8 mouse cellular contexts compared by ENCODE assay signal in the genomic region with DNA sequence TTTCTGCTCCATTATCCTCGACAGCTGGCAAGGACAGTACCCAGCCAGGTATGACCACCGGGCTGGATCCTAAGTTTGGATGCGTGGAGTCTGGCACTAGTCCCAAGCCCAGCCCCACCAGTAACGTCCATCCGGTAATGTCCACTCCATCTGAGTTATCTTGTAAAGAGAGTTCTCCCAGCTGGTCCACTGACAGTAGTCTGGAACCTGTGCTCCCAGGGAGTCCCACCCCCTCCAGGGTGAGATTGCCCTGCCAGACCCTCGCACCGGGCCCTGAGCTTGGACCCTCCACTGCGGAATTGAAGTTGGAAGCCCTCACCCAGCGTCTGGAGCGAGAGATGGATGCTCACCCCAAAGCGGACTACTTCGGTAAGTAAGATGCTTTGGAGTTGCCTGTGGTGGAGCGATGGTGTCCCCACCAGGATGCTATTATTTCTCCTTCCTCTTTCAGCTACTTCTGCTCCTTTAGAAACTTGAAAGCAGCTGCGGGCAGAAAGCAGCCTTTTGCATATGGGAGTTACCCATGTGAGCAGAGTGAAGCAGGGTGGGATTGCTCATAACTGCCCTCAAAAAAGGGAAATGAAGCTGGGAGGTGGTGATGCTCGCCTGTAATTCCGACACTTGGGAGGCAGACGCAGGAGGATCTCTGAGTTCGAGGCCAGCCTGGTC. TPM values are rescaled to one million over a fixed set of nuclear protein-coding genes. Genes with fewer than 3 reads are reported as not detected.
DNase-seq lines count a peak whose midpoint lies in the region; ATAC-seq and TF ChIP-seq lines count a peak whose summit lies in the region.

No protein-coding gene starts in this region.

- peaks cover 43% of the 10 kb centered on the region for H3K4me1 ChIP-seq in kidney, embryonic 16.5 days (ENCODE audit: insufficient read depth, low read length)
- H3K4me1 ChIP-seq in heart, embryonic 14.5 days (ENCODE audit: control insufficient read depth in 2 of 2, insufficient read depth in 2 of 2, low read length in 2 of 2) = peaks cover 34 to 61% of the 10 kb centered on the region in 2 experiments
- no peaks in the 10 kb centered on the region; the same call in 1 of the 2 replicates for H3K4me1 ChIP-seq in midbrain, postnatal 0 days (ENCODE audit: insufficient read depth, low read length)

- H3K9me3 ChIP-seq in kidney, embryonic 16.5 days (ENCODE audit: low read length) = no peaks in the 10 kb centered on the region
- H3K9me3 ChIP-seq in heart, embryonic 14.5 days (ENCODE audit: control insufficient read depth, low read length) = no peaks in the 10 kb centered on the region
- no peaks in the 10 kb centered on the region for H3K9me3 ChIP-seq in midbrain, postnatal 0 days (ENCODE audit: low read length)

- TF ChIP-seq CTCF in midbrain, postnatal 0 days (IDR thresholded peaks at IDR 0.05) = no peak

- peak overlapping the region; percentile 87 for H3K4me2 ChIP-seq in kidney, embryonic 16.5 days (replicated peaks; ENCODE audit: low read depth, low read length)
- peak overlapping the region; percentile 95 for H3K4me2 ChIP-seq in heart, embryonic 14.5 days (ENCODE audit: low read length)
- peak overlapping the region; percentile 70 for H3K4me2 ChIP-seq in midbrain, postnatal 0 days (ENCODE audit: low read depth, low read length, poor library complexity, severe bottlenecking)

- H3K9ac ChIP-seq in kidney, embryonic 16.5 days (replicated peaks; ENCODE audit: low read length) = peak overlapping the region; percentile 85
- H3K9ac ChIP-seq in heart, embryonic 14.5 days (ENCODE audit: low read length) = peak overlapping the region; percentile 92
- no peak overlapping the region for H3K9ac ChIP-seq in midbrain, postnatal 0 days (replicated peaks; ENCODE audit: low read length, poor library complexity, severe bottlenecking)

- peaks cover 13% of the 10 kb centered on the region for H3K36me3 ChIP-seq in kidney, embryonic 16.5 days (ENCODE audit: insufficient read depth, low read length)
- peaks cover 42% of the 10 kb centered on the region for H3K36me3 ChIP-seq in heart, embryonic 14.5 days (ENCODE audit: control insufficient read depth, insufficient read depth, low read length)
- no peaks in the 10 kb centered on the region for H3K36me3 ChIP-seq in midbrain, postnatal 0 days (ENCODE audit: insufficient read depth, low read length)

- WGBS in kidney, embryonic 16.5 days = 70% methylated on average over 18 of the region's 18 CpGs
- WGBS in heart, embryonic 14.5 days = 67% methylated on average over 18 of the region's 18 CpGs
- WGBS in midbrain, postnatal 0 days = 84% methylated on average over 18 of the region's 18 CpGs

- H3K27ac ChIP-seq in kidney, embryonic 16.5 days (ENCODE audit: low read length) = no peak overlapping the region
- no peak overlapping the region for H3K27ac ChIP-seq in heart, embryonic 14.5 days (replicated peaks in 1 of 2; ENCODE audit: control insufficient read depth in 1 of 2, insufficient read depth in 1 of 2, low read depth in 2 of 2, low read length in 2 of 2)
- no peak overlapping the region for H3K27ac ChIP-seq in midbrain, postnatal 0 days (ENCODE audit: low read depth, low read length)

- peak overlapping the region; percentile 79 for H3K4me3 ChIP-seq in kidney, embryonic 16.5 days (ENCODE audit: low read length)
- H3K4me3 ChIP-seq in heart, embryonic 14.5 days (ENCODE audit: control insufficient read depth in 1 of 2, insufficient read depth in 1 of 2, low read depth in 1 of 2, low read length in 2 of 2) = peak overlapping the region; percentile 76 to 93
- H3K4me3 ChIP-seq in midbrain, postnatal 0 days (ENCODE audit: low read depth, low read length) = no peak overlapping the region

- no peak for DNase-seq in kidney, postnatal 36 days
- DNase-seq in liver = peak; percentile 11
- DNase-seq in midbrain, postnatal 0 days (ENCODE audit: low spot score) = no peak
- DNase-seq in Muller cell, postnatal 12 days (ENCODE audit: inconsistent ontology term) = no peak
- DNase-seq in right cerebral cortex, adult 2 months (ENCODE audit: low spot score in 2 of 2) = no peak
- DNase-seq in frontal cortex, postnatal 10 days (ENCODE audit: low spot score in 2 of 2) = no peak

- H3K27me3 ChIP-seq in kidney, embryonic 16.5 days (ENCODE audit: insufficient read depth, low read length) = no peaks in the 10 kb centered on the region
- H3K27me3 ChIP-seq in heart, embryonic 14.5 days (ENCODE audit: control insufficient read depth, insufficient read depth, low read length) = no peaks in the 10 kb centered on the region
- no peaks in the 10 kb centered on the region for H3K27me3 ChIP-seq in midbrain, postnatal 0 days (ENCODE audit: insufficient read depth, low read length)

- ATAC-seq in kidney, embryonic 16.5 days (ENCODE audit: low FRiP score, low TSS enrichment) = no peak
- no peak for ATAC-seq in heart, embryonic 14.5 days (ENCODE audit: insufficient number of reproducible peaks, insufficient read depth, low FRiP score, low read depth)
- no peak for ATAC-seq in midbrain, postnatal 0 days (ENCODE audit: low FRiP score)

RNA-seq across cellular contexts. Expression of a gene that starts 1.9 kb away (rescaled TPM):
- 55.7 and 58.1 TPM in 2 replicates for polyA plus RNA-seq in kidney, embryonic 16.5 days (2015; fragmentation: Nextera tagmentation; extraction: Ambion mirVana)
- polyA plus RNA-seq in heart, embryonic 14.5 days (2014; fragmentation: Nextera tagmentation; extraction: Ambion mirVana) = 50.9 and 56.0 TPM in 2 replicates
- total RNA-seq in midbrain, postnatal 0 days (2014; rRNA removed) = 19.6 and 27.5 TPM in 2 replicates
- 7.9 and 8.0 TPM in 2 replicates for polyA plus RNA-seq in midbrain, postnatal 0 days (2015; fragmentation: Nextera tagmentation; extraction: Ambion mirVana)

RNA-seq across cellular contexts. Expression of a gene that starts 49.2 kb away (rescaled TPM):
- 63.8 and 68.7 TPM in 2 replicates for polyA plus RNA-seq in kidney, embryonic 16.5 days (2015; fragmentation: Nextera tagmentation; extraction: Ambion mirVana)
- 46.2 and 48.2 TPM in 2 replicates for polyA plus RNA-seq in heart, embryonic 14.5 days (2014; fragmentation: Nextera tagmentation; extraction: Ambion mirVana)
- total RNA-seq in midbrain, postnatal 0 days (2014; rRNA removed) = 41.7 and 59.8 TPM in 2 replicates
- polyA plus RNA-seq in midbrain, postnatal 0 days (2015; fragmentation: Nextera tagmentation; extraction: Ambion mirVana) = 35.1 and 35.4 TPM in 2 replicates
